In the genomic region with DNA sequence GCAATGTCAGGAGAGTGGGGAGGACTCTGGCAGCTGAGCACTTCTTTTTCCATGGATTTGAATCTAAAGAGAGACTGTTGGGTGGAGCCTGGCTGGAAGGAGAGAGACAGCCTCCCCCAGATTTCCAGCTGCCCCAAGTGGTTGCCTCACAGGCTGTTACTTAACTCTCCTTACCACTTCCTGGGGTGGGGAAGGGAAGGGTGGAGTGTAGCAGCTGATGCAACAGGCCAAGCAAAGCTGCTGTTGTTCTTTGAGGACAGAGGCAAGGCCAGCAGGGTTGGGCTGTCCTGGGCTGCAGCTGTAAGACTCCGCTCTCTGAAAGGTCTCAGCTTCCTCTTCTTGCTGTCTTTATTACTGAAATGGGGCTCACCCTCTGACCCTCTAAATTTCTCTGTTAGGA, we compare ENCODE assay signal across 8 mouse cellular contexts. TPM values are rescaled to one million over a fixed set of nuclear protein-coding genes. Genes with fewer than 3 reads are reported as not detected.
A peak's percentile ranks its signal among the peaks of the same experiment; 100 is the strongest.
DNase-seq lines count a peak whose midpoint lies in the region; ATAC-seq lines count a peak whose summit lies in the region.

No protein-coding gene starts in this region.

- peak; percentile 92 for ATAC-seq in megakaryocyte, adult 5-6 weeks (ENCODE audit: poor library complexity, severe bottlenecking)

- peak; percentile 87 for DNase-seq in ES-CJ7 (ENCODE audit: low read depth, low spot score)
- peak; percentile 81 to 94 for DNase-seq in adrenal gland, adult (ENCODE audit: inconsistent age in 2 of 2, low spot score in 1 of 2)
- peak; percentile 90 for DNase-seq in gonadal fat pad, adult 2 months (ENCODE audit: low read depth)
- peak; percentile 44 for DNase-seq in kidney, postnatal 14 days
- DNase-seq in telencephalon, adult 2 months (ENCODE audit: low read depth, low spot score): peak; percentile 77
- DNase-seq in cerebellum, postnatal 14 days: no peak
- no peak for DNase-seq in cerebellum, adult 8-10 months

RNA-seq across cellular contexts. Expression of gene Mrpl33, which starts 5.6 kb away (rescaled TPM):
- 30.7 and 31.4 TPM in 2 replicates for polyA plus RNA-seq in gonadal fat pad, adult 2 months (2012; rRNA removed)
- 754 and 797 TPM in 2 replicates for total RNA-seq in megakaryocyte, adult 5-6 weeks (2015)
- 428 and 432 TPM in 2 replicates for total RNA-seq in megakaryocyte, adult 5-6 weeks (2017)

Comparison
In these comparisons a context has a peak if more than half of its experiments do, and no peak if none do; other contexts are left out.
1. DNase-seq: peak in ES-CJ7 (single experiment), adrenal gland, adult (2 of 2), gonadal fat pad, adult 2 months (single experiment), kidney, postnatal 14 days (single experiment) and telencephalon, adult 2 months (single experiment); none in cerebellum, postnatal 14 days (0 of 2) and cerebellum, adult 8-10 months (single experiment).